Mouse (Mus musculus): ENCODE data around the gene Slc7a14. TPM values are rescaled to one million over a fixed set of nuclear protein-coding genes. Genes with fewer than 3 reads are reported as not detected.

The Slc7a14 gene
- total RNA-seq, 2 experiments from 2014 or later, result 3.5 to 4.8 TPM

GRCm38 (mm10) chr3:31261418-31262014, 48.7 kb downstream of the Slc7a14 start:
- DNase-seq, result peak in 1 of 2 experiments; percentile 34

- DNase-seq, result no peak
These were observed 49.2 kb downstream of the Slc7a14 start for GRCm38 (mm10) chr3:31260964-31261346.

GRCm38 (mm10) chr3:31260329-31260963, 49.7 kb downstream of the Slc7a14 start:
- peak; percentile 59 to 73 for DNase-seq

GRCm38 (mm10) chr3:31259553-31260255, 50.5 kb downstream of the Slc7a14 start:
- no peak for DNase-seq

- no peak for DNase-seq
These were observed 55.8 kb downstream of the Slc7a14 start for GRCm38 (mm10) chr3:31254427-31254826.

DNA sequence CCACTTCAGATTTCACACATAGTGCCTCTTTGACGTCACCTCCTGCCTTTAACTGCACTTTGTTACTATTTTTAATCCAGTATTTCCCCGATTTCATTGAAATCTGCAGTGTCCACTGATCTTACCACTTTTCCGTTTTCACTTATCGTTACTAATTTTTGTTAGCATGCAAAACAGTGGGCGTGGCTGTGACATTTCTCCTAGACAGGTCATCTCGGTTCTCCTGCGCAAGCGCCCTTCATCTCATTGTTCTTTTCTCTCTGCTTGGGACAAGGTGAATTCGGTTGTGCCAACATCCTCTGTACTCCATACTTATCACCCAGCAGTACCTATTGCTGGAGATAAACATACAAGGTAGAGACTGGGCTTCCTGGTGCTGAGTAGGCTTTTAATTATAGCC, 56.3 kb downstream of the Slc7a14 start:
- DNase-seq, result no peak

- DNase-seq, result no peak
These were observed 57.6 kb downstream of the Slc7a14 start for GRCm38 (mm10) chr3:31252566-31252965.

- DNase-seq, result no peak
These were observed 66.7 kb downstream of the Slc7a14 start for GRCm38 (mm10) chr3:31243478-31243877.

DNA sequence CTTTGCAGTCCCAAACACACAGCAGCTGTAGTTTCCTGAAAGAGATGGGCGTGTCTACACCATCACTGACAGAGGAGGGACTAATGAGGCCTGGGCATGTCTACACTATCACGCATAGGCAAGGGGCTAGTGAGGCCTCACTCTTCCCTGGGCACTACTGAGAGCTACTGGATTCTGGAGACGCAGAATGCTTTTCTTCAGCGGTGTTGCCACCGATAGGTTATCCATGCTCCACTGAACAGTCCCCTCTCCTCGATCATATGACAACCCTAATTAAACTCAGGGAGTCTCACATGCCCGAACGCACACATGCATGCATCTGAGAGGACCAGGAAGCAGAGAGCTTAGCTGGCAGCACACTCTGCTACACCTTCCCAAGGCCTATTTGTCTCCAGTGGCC, 69.3 kb downstream of the Slc7a14 start:
- no peak for DNase-seq

- DNase-seq, result no peak
These were observed 70.5 kb downstream of the Slc7a14 start for GRCm38 (mm10) chr3:31239645-31240044.

DNA sequence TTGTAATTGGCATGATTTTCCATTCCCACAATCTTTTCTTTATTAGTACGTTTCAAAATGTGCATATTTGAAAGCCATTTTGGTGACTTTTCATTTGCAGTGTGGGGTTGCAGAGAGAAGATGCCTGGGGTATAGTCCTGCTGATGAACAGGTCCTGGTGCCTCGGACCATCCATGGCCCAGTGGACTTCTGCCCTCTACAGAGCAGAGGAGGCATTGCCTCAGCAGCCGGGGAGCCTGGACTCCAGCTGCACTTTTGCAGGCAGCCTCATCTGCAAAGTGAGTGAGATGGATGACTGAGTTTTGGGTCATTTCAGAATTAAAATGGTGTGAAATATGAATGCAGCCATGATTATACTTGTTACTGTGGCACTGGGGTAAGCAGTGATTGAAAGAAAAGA, 72.2 kb downstream of the Slc7a14 start:
- DNase-seq, result peak; percentile 61 to 75

DNA sequence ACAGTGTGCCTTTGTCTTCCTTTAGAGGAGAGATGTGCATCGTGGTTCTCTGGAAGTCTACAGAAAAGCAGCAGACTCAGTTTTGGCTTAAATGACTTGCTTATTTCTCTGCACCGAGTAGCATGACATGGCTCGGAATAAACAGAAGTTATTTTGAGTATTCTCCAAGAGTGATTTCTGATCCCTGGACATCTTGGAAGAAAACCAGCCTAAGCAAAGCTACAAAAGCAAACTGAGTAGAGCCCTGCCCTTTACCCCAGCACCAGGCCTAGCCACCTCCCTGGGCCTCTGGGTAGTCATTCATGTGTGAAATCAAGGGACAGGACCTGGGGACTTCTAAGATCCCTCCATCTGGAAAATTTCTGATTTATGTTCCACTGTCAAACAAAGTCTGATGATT, 74.0 kb downstream of the Slc7a14 start:
- DNase-seq, result no peak

DNA sequence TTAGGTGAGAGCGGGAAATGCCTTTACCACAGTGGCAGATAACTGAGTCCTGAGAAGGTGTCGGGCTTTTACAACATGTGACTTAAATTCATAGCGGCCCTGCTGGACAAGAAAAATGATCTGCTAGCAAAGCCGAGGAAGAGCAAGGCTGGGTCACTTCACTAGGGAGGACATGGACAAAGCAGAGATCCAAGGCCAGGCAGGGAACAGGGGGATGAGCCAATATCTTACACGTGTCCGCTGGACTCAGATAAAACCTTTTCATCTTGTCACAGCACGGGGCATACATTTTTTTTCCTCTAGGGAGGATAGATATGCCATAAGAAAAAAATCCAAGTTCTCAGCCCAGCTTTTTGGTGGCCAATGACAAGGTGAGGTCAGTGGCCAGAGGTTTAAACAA, 75.8 kb downstream of the Slc7a14 start:
- DNase-seq, result peak; percentile 59

- DNase-seq, result no peak
These were observed 76.3 kb downstream of the Slc7a14 start for GRCm38 (mm10) chr3:31233746-31234312.

DNA sequence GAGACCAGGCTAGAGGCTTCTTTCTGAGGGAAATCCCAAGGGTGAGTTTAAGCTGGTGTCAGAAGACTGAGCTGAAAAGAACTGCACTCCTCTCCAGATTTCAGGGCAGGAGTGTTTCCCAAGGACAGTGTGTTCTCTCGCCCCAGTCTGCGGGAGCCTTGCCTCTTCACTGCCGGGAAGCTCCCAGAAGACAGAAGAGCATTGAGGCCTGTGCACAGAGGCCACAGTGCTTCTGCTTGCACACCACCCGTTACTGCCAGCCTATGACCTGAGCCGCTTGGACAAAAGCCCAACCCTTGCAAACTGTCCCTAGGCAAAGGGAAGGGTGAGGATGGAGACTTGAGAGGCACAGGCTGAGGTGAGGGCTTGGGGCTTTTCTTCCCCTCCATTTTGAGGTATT, 80.9 kb downstream of the Slc7a14 start:
- DNase-seq, result peak; percentile 24 to 47

- no peak for DNase-seq
These were observed 81.7 kb downstream of the Slc7a14 start for GRCm38 (mm10) chr3:31228487-31228886.

DNA sequence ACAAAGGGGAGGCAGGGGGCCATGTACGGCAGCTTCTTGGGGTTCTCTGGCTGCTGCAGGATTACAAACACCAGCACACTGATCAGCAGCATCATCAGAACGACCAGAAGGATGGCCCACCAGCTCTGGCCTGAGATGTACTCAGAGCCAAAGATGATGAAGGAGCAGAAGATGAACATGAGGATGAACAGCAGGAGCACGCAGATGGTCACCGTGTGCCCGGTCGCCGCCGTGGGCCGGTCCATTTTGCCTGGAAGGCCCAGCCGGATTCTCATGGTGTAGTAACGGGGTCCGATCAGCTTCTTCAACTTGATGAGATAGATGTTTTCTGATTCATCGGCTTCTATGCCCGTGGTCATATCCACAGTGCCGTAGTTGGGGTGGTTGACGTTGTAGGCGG, 86.6 kb downstream of the Slc7a14 start:
- no peak for DNase-seq

- DNase-seq, result peak in 1 of 2 experiments; percentile 14
These were observed 90.1 kb downstream of the Slc7a14 start for GRCm38 (mm10) chr3:31220040-31220439.

GRCm38 (mm10) chr3:31219483-31219882, 90.7 kb downstream of the Slc7a14 start:
- peak in 1 of 2 experiments; percentile 27 for DNase-seq

DNA sequence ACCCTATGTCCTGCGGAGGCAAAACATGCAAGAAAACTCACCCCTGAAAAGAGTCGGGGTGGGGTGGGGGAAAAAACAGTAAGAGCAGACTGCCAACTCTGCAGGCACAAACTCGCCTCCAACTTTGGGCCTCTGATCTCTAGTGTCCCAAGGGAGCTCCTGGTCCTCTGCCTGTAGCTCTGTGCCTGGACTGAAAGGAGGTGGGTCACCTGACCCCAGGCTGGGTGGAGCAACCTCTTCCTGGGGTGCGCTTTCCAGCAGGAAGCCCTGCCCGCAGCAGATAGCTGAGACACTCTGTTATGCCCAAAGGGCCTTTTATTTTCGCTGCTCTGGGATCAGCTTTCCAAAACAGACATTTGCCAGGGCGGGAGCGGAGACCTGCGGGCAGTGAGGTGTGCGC, 92.7 kb downstream of the Slc7a14 start:
- peak in 1 of 2 experiments; percentile 6 for DNase-seq

GRCm38 (mm10) chr3:31213802-31214201, 96.4 kb downstream of the Slc7a14 start:
- no peak for DNase-seq

DNA sequence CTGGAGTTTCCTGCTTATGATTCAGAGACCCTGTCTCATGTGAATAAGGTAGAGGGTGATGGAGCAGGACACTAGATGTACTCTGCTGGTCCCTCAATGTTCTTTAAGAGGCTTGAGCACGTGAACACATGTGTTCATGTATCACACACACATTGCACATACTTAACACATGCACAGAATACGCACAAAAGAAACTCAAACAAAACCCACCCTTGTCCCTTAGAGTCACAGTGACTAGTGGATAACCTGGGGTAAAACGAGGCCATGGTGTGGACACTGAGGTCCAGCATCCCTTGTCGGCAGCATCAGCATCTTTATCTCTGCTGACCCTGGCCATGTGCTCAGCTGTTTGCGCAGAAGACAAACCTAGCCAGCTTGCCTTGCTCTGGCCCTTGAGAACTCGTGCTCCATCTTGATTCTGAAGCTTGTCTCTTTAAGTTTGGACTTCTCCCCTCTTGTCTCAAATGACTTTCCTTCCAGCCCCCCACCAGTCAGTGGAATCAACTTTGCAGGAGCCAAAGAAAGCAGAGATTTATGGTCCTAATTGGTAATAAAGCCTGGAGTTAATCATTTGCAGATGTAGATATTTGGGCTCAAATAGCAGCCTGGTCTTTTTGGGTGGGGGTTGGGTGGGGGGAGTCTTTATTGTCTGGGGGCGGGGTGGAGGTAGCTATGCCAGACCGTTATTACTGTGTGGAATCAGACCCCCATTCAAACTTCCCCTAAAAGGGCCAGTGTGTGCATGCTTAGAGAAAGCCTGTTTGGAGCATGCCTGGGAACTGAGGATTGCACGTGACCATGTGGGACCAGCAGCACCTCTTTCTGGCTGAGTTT, 97.8 kb downstream of the Slc7a14 start:
- DNase-seq, result no peak
